Mouse (Mus musculus) heart, embryonic 13.5 days (tissue): Measurements from ENCODE around the gene Lin37. TPM values are rescaled to one million over a fixed set of nuclear protein-coding genes. Genes with fewer than 3 reads are reported as not detected.
A peak's percentile ranks its signal among the peaks of the same experiment; 100 is the strongest.

Experiments
- ATAC-seq: fragments of 200-750 bp; cut with Nextera tagmentation; 2 replicates; pipeline ENCODE4 v1.8.0; 2017; ENCODE audit warnings: moderate TSS enrichment; ENCODE audit not compliant: insufficient number of reproducible peaks, low FRiP score, low TSS enrichment; ENCODE audit errors: extremely low read depth
- H3K27ac ChIP-seq: fragments of 300-500 bp; sonication (generic); replicated peaks from 2 replicates; pipeline ENCODE4 v1.5.1; 2015; ENCODE audit warnings: moderate library complexity, mild to moderate bottlenecking, inconsistent platforms
- H3K27me3 ChIP-seq: fragments of 300-500 bp; sonication (generic); replicated peaks from 2 replicates; pipeline ENCODE4 v1.6.1; 2015; ENCODE audit warnings: mild to moderate bottlenecking, inconsistent platforms
- H3K36me3 ChIP-seq: fragments of 300-500 bp; sonication (generic); 2 replicates; pipeline ENCODE4 v1.6.1; 2015; ENCODE audit warnings: mild to moderate bottlenecking, inconsistent platforms
- H3K4me1 ChIP-seq: fragments of 300-500 bp; sonication (generic); 2 replicates; pipeline ENCODE4 v1.6.1; 2015; ENCODE audit warnings: inconsistent platforms
- H3K4me2 ChIP-seq: fragments of 300-500 bp; sonication (generic); 2 replicates; pipeline ENCODE4 v1.6.1; 2015; ENCODE audit warnings: inconsistent platforms, mild to moderate bottlenecking, moderate library complexity
- H3K4me3 ChIP-seq: fragments of 300-500 bp; sonication (generic); 2 replicates; pipeline ENCODE4 v1.5.1; 2015; ENCODE audit warnings: moderate library complexity, mild to moderate bottlenecking, inconsistent platforms
- H3K9ac ChIP-seq: fragments of 300-500 bp; sonication (generic); 2 replicates; pipeline ENCODE4 v1.6.1; 2015; ENCODE audit warnings: inconsistent platforms, mild to moderate bottlenecking, moderate library complexity
- H3K9me3 ChIP-seq: fragments of 300-500 bp; sonication (generic); 2 replicates; pipeline ENCODE4 v1.6.1; 2016; ENCODE audit warnings: inconsistent platforms
- WGBS: fragments of 180-500 bp; shearing (Covaris S2); methylation state at CpG from one replicate; pipeline ENCODE4 v1.1.7; 2015; ENCODE audit warnings: mixed read lengths; 5-methylcytosine and 5-hydroxymethylcytosine counted together
- polyA plus RNA-seq: library from polyadenylated mRNA; unstranded; fragments of >200 nt; fragmentation: Nextera tagmentation; extraction: Ambion mirVana; gene quantifications from 2 replicates; pipeline ENCODE4 v1.2.1, GENCODE M21; 2015

Gene Lin37
- polyA plus RNA-seq, 1 experiment from 2014 or later: 31.0 TPM

DNA sequence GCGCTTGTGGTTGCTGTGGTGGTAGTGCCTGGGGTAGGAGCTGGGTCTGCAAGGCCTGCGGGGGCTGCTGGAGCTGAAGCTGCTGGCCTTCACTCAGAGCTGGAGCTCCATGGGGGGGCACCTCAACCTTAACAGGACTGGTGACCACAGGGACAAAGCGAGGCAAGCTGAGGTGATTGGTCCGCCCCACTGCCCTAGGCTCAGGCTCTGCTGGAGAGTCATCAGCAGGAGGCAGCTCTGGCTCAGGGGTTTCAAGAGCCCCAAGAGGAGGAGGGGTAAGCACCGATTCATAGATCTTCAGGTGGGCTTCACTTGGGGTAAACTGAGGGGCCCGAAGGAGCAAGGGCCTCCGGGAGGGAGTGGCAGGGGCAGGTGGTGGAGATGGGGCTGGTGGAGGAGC, 25.5 kb upstream of the Lin37 start:
- H3K9me3 ChIP-seq: no peaks in the 10 kb centered on the region
- no peak overlapping the region for H3K4me2 ChIP-seq
- peaks cover 68% of the 10 kb centered on the region for H3K36me3 ChIP-seq
- WGBS: 96% methylated on average over 7 of the region's 7 CpGs
- peaks cover 22% of the 10 kb centered on the region for H3K4me1 ChIP-seq
- no peaks in the 10 kb centered on the region for H3K27me3 ChIP-seq
- no peak for ATAC-seq
- H3K4me3 ChIP-seq: no peak overlapping the region
- no peak overlapping the region for H3K27ac ChIP-seq
- no peak overlapping the region for H3K9ac ChIP-seq

DNA sequence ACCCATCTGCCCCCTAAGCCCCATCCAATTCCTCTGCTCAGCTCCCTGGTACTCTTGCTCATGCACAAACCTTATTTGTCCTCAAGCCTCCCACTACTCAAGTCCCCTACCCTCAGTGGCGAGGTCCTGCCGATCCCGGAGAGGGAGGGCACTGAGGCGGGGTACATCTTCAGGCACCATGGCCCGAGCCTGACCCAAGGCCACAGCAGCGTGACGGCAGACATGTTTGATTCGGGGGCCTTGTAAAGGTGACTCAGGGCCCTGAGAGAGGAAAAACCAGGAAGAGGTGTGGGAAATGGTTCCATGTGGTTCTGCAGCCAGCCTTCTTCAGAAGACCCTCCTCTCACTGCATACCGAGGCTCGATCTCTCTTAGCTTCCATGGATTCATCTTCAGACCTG, 24.7 kb upstream of the Lin37 start:
- H3K4me2 ChIP-seq: no peak overlapping the region
- H3K4me1 ChIP-seq: peaks cover 15% of the 10 kb centered on the region
- no peak for ATAC-seq
- H3K27me3 ChIP-seq: no peaks in the 10 kb centered on the region
- WGBS: 96% methylated on average over 10 of the region's 10 CpGs
- no peaks in the 10 kb centered on the region for H3K9me3 ChIP-seq
- no peak overlapping the region for H3K9ac ChIP-seq
- no peak overlapping the region for H3K4me3 ChIP-seq
- H3K36me3 ChIP-seq: peaks cover 76% of the 10 kb centered on the region
- H3K27ac ChIP-seq: no peak overlapping the region

DNA sequence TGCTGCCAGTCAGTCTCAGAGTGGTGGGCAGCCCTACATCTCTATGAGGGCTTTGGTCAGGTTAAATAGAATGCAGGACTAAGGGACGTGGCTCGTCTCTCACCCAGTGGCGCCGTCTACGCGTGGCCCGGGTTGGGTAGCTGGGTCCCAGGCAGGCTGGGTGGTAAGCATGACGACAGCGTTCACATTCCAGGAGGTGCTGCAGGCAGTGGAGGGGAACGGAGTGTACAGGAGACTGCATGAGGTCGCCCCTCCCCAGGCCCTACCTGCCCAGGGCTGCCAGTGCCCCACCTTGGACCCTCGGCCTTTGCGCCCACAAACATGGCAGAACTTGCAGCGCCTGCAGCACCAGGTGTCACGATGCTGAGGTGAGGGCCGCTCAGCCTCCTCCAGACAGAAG, 21.9 kb upstream of the Lin37 start:
- peaks cover 3% of the 10 kb centered on the region for H3K4me1 ChIP-seq
- no peaks in the 10 kb centered on the region for H3K27me3 ChIP-seq
- no peak overlapping the region for H3K27ac ChIP-seq
- no peaks in the 10 kb centered on the region for H3K9me3 ChIP-seq
- H3K9ac ChIP-seq: no peak overlapping the region
- 93% methylated on average over 16 of the region's 16 CpGs for WGBS
- ATAC-seq: no peak
- H3K4me3 ChIP-seq: no peak overlapping the region
- H3K4me2 ChIP-seq: no peak overlapping the region
- peaks cover 100% of the 10 kb centered on the region for H3K36me3 ChIP-seq

DNA sequence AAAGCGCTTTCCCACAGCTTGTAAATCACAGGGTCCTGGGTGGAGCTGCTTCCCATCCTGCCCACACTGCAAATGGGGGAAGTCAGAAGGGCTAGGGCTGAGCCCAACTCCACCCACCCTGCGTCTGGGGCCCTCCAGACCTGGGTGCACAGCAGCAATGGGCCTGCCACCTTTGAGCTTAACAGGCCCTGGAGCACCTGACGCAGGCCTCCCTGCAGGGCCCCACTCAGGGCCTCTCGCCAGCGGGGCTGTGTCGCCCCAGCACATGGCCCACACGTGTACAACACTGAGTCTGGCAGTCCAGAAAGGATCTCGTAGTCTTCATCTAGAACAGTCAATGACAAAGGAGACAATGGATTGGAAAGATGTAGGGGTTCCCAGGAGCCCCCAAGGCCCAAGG, 20.3 kb upstream of the Lin37 start:
- Histone ChIP-seq H3K36me3 (peaks cover 100% of the 10 kb centered on the region), H3K4me1 (no peaks in the 10 kb centered on the region), H3K9ac (no peak overlapping the region), H3K27me3 (no peaks in the 10 kb centered on the region), H3K4me3 (no peak overlapping the region), H3K9me3 (no peaks in the 10 kb centered on the region), H3K4me2 (no peak overlapping the region), H3K27ac (no peak overlapping the region)
- 94% methylated on average over 8 of the region's 8 CpGs for WGBS
- no peak for ATAC-seq

DNA sequence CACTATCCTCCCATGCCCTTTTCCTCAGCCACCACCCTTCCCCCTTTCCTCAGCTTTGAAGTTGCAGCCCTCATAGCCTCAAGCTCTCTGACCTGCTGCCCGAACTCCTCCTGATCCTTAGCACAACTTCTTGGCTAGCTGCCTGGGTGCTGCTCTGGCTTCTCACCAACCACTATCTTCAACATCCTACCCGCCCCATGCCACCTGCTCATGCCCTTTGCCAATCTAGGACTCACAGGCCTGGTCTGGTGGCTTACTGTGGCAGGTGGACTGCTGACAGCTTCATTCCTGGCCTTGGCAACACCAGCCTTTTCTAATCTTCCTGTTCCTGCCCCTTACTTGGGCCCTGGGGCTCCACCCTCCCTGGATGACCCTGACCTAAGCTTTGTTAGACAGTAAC, 13.3 kb upstream of the Lin37 start:
- WGBS: 68% methylated on average over 2 of the region's 2 CpGs
- H3K27ac ChIP-seq: no peak overlapping the region
- peaks cover 98% of the 10 kb centered on the region for H3K36me3 ChIP-seq
- 0 out of 2 replicates have a peak, but pooled peaks cover 3% of the 10 kb centered on the region for H3K4me1 ChIP-seq
- H3K27me3 ChIP-seq: no peaks in the 10 kb centered on the region
- no peak overlapping the region for H3K4me3 ChIP-seq
- no peak overlapping the region for H3K9ac ChIP-seq
- no peaks in the 10 kb centered on the region for H3K9me3 ChIP-seq
- ATAC-seq: no peak
- H3K4me2 ChIP-seq: no peak overlapping the region

DNA sequence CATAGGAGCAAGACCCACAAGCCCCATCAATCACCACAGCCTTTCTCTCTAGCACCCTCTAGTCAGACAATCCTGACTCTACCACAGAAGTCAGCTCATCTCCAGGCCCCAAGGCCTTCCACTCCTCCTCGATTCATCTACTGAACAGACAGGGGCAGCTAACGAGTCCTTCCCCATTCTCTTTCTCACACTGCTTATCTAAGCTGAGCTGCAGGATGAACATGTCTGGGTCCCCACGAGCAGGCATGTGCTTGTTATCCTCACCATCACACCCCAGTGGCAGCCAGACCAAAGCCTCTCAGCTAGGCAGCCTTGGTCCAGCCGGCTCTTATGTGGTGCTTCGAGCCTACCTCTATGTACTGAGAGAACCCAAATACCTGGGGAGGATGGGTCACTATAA, 12.8 kb upstream of the Lin37 start:
- 84% methylated on average over 5 of the region's 5 CpGs for WGBS
- H3K36me3 ChIP-seq: peaks cover 97% of the 10 kb centered on the region
- H3K4me3 ChIP-seq: no peak overlapping the region
- no peak for ATAC-seq
- H3K9me3 ChIP-seq: no peaks in the 10 kb centered on the region
- no peaks in the 10 kb centered on the region for H3K27me3 ChIP-seq
- H3K4me2 ChIP-seq: no peak overlapping the region
- H3K27ac ChIP-seq: no peak overlapping the region
- no peak overlapping the region for H3K9ac ChIP-seq
- H3K4me1 ChIP-seq: 0 out of 2 replicates have a peak, but pooled peaks cover 3% of the 10 kb centered on the region

DNA sequence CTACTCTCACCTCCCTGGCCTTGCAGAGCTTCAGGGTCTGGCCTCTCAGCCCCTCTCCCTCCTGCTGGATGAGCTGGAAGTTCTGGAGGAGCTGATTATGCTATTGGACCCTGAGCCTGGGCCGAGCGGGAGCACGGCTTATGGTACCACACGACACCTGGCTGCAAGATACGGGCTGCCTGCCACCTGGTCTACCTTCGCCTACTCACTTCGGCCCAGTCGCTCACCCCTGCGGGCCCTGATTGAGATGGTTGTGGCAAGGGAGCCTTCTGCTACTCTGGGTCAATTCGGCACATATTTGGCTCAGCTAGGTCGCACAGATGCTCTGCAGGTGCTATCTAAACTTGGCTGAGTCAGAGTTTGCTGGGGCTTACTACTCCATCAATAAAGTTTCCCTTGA, 7.9 kb upstream of the Lin37 start:
- Histone ChIP-seq H3K9ac (no peak overlapping the region), H3K4me2 (no peak overlapping the region), H3K4me3 (no peak overlapping the region), H3K4me1 (peaks cover 9% of the 10 kb centered on the region), H3K36me3 (peaks cover 81% of the 10 kb centered on the region), H3K9me3 (no peaks in the 10 kb centered on the region), H3K27ac (no peak overlapping the region), H3K27me3 (no peaks in the 10 kb centered on the region)
- ATAC-seq: no peak
- 84% methylated on average over 11 of the region's 11 CpGs for WGBS

DNA sequence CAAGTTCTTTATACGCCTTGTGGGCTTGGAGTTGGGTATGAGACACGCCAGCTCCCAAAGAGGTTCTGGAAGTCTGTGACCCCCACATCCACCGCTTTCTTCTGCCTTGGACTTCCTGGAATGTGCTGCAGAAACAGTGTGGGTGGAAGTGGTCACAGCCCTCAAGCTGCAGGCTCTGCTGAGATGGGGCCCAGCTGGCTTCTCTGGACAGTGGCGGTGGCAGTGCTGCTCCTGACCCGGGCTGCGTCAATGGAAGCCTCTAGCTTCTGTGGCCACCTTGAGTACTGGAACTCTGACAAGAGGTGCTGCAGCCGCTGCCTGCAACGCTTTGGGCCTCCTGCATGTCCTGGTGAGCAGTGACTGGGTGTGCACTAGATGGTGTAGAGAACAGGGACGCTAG, 6.4 kb upstream of the Lin37 start:
- ATAC-seq: no peak
- Histone ChIP-seq H3K9me3 (no peaks in the 10 kb centered on the region), H3K4me2 (no peak overlapping the region), H3K27me3 (no peaks in the 10 kb centered on the region), H3K27ac (no peak overlapping the region), H3K4me3 (no peak overlapping the region), H3K4me1 (peaks cover 12% of the 10 kb centered on the region), H3K36me3 (peaks cover 73% of the 10 kb centered on the region), H3K9ac (no peak overlapping the region)
- 80% methylated on average over 9 of the region's 9 CpGs for WGBS

DNA sequence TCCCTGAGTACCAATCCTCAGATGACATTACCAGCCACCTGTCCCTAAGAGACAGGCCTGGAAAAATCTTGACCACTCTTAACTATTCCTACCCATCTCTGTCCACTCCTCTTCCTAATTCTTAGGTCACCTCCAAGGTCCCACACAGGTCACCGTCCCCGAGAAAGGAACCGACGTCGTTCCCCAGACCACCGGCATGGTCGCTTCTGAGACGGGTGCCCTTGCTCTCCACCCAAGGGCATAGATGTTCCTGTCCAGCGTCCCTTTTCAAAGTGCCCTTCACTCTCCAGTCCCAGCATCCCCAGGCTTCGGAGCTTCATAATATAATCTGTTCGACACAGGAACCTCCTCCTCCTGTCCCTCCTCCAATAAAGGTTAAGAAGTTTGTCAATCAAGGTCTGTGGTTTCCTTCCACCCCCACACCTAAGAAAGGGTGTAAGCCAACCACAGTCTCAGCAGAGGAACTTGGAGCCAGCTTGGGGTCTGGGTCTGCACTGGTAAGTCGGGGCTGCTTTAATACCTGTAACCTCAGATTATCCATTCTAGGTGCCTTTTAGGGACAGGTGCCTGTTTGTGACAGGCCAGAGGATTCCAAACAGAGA, 5.4 kb upstream of the Lin37 start, which contains the start of gene Igflr1:
Gene Igflr1 (plus strand): TSS at position 458 of the 602 bp plus-strand sequence.
- peaks cover 64% of the 10 kb centered on the region for H3K36me3 ChIP-seq

DNA sequence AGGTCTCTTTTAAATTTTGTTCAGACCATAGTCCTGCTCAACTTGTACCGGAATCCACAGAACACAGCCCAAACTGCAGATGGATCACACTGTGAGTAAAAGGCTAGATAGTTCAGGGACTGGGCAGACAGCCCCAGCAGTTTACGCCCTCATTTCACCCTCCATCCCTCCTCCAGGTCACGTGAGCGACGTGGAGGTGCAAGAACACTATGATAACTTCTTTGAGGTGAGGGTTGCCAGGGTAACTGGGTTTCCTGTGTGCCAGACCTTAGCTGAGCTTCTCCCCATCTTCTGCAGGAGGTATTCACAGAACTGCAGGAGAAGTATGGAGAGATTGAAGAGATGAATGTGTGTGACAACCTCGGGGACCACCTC, 4.3 kb upstream of the Lin37 start:
- peak overlapping the region; percentile 98 for H3K27ac ChIP-seq
- no peaks in the 10 kb centered on the region for H3K9me3 ChIP-seq
- peaks cover 52% of the 10 kb centered on the region for H3K36me3 ChIP-seq
- WGBS: 19% methylated on average over 6 of the region's 6 CpGs
- H3K9ac ChIP-seq: peak overlapping the region; percentile 96
- peaks cover 20% of the 10 kb centered on the region for H3K4me1 ChIP-seq
- peak overlapping the region; percentile 85 for H3K4me2 ChIP-seq
- no peaks in the 10 kb centered on the region for H3K27me3 ChIP-seq
- H3K4me3 ChIP-seq: peak overlapping the region; percentile 91
- no peak for ATAC-seq

More for the DNA sequence above, 5.4 kb upstream of the Lin37 start, which contains the start of gene Igflr1:
- 87% methylated on average over 12 of the region's 12 CpGs for WGBS
- no peaks in the 10 kb centered on the region for H3K27me3 ChIP-seq
- H3K9ac ChIP-seq: peak within 1 kb of the TSS; percentile 96
- peaks cover 15% of the 10 kb centered on the region for H3K4me1 ChIP-seq
- H3K4me3 ChIP-seq: no peak within 1 kb of the TSS
- H3K27ac ChIP-seq: no peak within 1 kb of the TSS
- ATAC-seq: no peak
- peak within 1 kb of the TSS; percentile 85 for H3K4me2 ChIP-seq
- no peaks in the 10 kb centered on the region for H3K9me3 ChIP-seq

DNA sequence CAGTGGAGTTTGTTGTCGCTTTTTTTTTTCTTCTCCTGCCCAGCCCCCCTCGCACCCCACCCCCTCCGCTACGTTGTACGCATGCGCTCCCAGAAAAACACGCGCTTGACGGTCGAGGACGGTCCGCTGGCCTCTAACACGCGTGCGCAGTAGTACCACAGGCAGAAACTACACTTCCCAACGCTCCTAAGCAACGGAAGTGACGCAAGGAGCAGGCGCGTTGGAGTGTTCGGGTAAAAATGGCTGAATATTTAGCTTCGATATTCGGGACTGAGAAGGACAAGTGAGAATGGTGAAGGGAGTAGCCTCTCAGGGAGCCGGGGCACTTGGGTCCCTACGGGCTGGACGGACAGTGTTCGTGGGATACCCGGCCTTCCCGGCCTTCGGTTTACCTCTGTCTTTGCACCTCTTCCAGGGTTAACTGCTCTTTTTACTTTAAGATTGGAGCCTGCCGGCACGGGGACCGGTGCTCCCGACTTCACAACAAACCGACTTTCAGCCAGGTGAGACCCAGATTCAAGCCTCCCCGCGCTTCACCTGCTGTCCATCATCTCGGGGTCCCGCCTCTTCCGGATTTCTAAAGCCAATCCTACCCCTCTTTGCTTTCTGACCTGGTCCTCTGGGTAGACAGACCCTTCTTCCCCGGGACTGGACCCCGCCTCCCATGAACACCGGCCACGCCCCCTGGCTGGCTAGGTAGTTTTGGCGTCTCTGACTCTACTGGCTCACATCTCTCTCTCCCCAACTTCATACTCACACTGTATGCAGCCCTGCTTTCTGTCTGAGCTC, 3.7 kb upstream of the Lin37 start, which contains the start of the genes U2af1l4, Gm49396 and Psenen:
Gene U2af1l4 (plus strand): TSS at position 185 of the 789 bp plus-strand sequence.
Gene Gm49396 (plus strand): TSS at position 228 of the 789 bp plus-strand sequence.
Gene Psenen (minus strand): TSS at position 511 of the 789 bp plus-strand sequence.
- Histone ChIP-seq H3K4me1 (peaks cover 26% of the 10 kb centered on the region), H3K9ac (peak within 1 kb of the TSS; percentile 96), H3K4me2 (peak within 1 kb of the TSS; percentile 85), H3K4me3 (peak within 1 kb of the TSS; percentile 91), H3K9me3 (no peaks in the 10 kb centered on the region), H3K27me3 (no peaks in the 10 kb centered on the region), H3K36me3 (peaks cover 46% of the 10 kb centered on the region), H3K27ac (peak within 1 kb of the TSS; percentile 98)
- ATAC-seq: peak; percentile 79
- WGBS: under 1% methylated on average over 44 of the region's 45 CpGs
